Mouse (Mus musculus): Measurements from ENCODE around the gene Lat2. TPM values are rescaled to one million over a fixed set of nuclear protein-coding genes. Genes with fewer than 3 reads are reported as not detected.

Lat2 gene
- polyA plus RNA-seq, 1 experiment from 2014 or later, result 4.1 TPM

GRCm38 (mm10) chr5:134607121-134607520, 7.7 kb downstream of the Lat2 start:
- Histone ChIP-seq H3K9me3 (no peaks in the 10 kb centered on the region), H3K36me3 (peaks cover 14% of the 10 kb centered on the region), H3K27me3 (ENCODE audit: insufficient read depth, poor library complexity, severe bottlenecking) (no peaks in the 10 kb centered on the region), H3K4me1 (peaks cover 7% of the 10 kb centered on the region; the same call in 1 of the 2 replicates), H3K27ac (no peak overlapping the region), H3K4me3 (no peak overlapping the region)
- DNase-seq (ENCODE audit: low spot score), result no peak
- 68% methylated on average over 5 of the region's 5 CpGs for WGBS

- no peak overlapping the region for H3K4me3 ChIP-seq
Observed at GRCm38 (mm10) chr5:134606314-134606713, 8.5 kb downstream of the Lat2 start.

GRCm38 (mm10) chr5:134604376-134604775, 10.4 kb downstream of the Lat2 start:
- H3K27me3 ChIP-seq (ENCODE audit: insufficient read depth, poor library complexity, severe bottlenecking), result no peaks in the 10 kb centered on the region
- 0 out of 2 replicates have a peak, but pooled peaks cover 4% of the 10 kb centered on the region for H3K4me1 ChIP-seq
- H3K4me3 ChIP-seq, result no peak overlapping the region
- no peak for DNase-seq (ENCODE audit: low spot score)
- H3K36me3 ChIP-seq, result peaks cover 23% of the 10 kb centered on the region
- no peaks in the 10 kb centered on the region for H3K9me3 ChIP-seq
- 72% methylated on average over 11 of the region's 11 CpGs for WGBS
- H3K27ac ChIP-seq, result no peak overlapping the region

More at GRCm38 (mm10) chr5:134606314-134606713, 8.5 kb downstream of the Lat2 start:
- Histone ChIP-seq H3K9me3 (no peaks in the 10 kb centered on the region), H3K27me3 (ENCODE audit: insufficient read depth, poor library complexity, severe bottlenecking) (no peaks in the 10 kb centered on the region), H3K27ac (no peak overlapping the region), H3K36me3 (peaks cover 14% of the 10 kb centered on the region), H3K4me1 (0 out of 2 replicates have a peak, but pooled peaks cover 4% of the 10 kb centered on the region)
- DNase-seq (ENCODE audit: low spot score), result no peak

GRCm38 (mm10) chr5:134597711-134598110, 17.1 kb downstream of the Lat2 start:
- 84% methylated on average over 10 of the region's 10 CpGs for WGBS
- peaks cover 74% of the 10 kb centered on the region for H3K36me3 ChIP-seq
- H3K27ac ChIP-seq, result no peak overlapping the region

GRCm38 (mm10) chr5:134593093-134593492, 21.7 kb downstream of the Lat2 start:
- 60% methylated on average over 9 of the region's 9 CpGs for WGBS
- peaks cover 94% of the 10 kb centered on the region for H3K36me3 ChIP-seq

More at GRCm38 (mm10) chr5:134597711-134598110, 17.1 kb downstream of the Lat2 start:
- Histone ChIP-seq H3K9me3 (no peaks in the 10 kb centered on the region), H3K4me3 (no peak overlapping the region), H3K4me1 (peaks cover 15% of the 10 kb centered on the region), H3K27me3 (ENCODE audit: insufficient read depth, poor library complexity, severe bottlenecking) (no peaks in the 10 kb centered on the region)
- DNase-seq (ENCODE audit: low spot score), result no peak

GRCm38 (mm10) chr5:134592026-134592581, 22.7 kb downstream of the Lat2 start:
- no peak for DNase-seq (ENCODE audit: low spot score)
- H3K27me3 ChIP-seq (ENCODE audit: insufficient read depth, poor library complexity, severe bottlenecking), result no peaks in the 10 kb centered on the region
- H3K36me3 ChIP-seq, result peaks cover 91% of the 10 kb centered on the region
- H3K9me3 ChIP-seq, result no peaks in the 10 kb centered on the region
- no peak overlapping the region for H3K27ac ChIP-seq
- 88% methylated on average over 11 of the region's 11 CpGs for WGBS
- H3K4me3 ChIP-seq, result no peak overlapping the region
- H3K4me1 ChIP-seq, result peaks cover 15% of the 10 kb centered on the region

More at GRCm38 (mm10) chr5:134593093-134593492, 21.7 kb downstream of the Lat2 start:
- Histone ChIP-seq H3K4me1 (peaks cover 15% of the 10 kb centered on the region), H3K9me3 (no peaks in the 10 kb centered on the region), H3K4me3 (no peak overlapping the region), H3K27ac (no peak overlapping the region), H3K27me3 (ENCODE audit: insufficient read depth, poor library complexity, severe bottlenecking) (no peaks in the 10 kb centered on the region)
- no peak for DNase-seq (ENCODE audit: low spot score)

GRCm38 (mm10) chr5:134589900-134590299, 24.9 kb downstream of the Lat2 start:
- 90% methylated on average over 3 of the region's 3 CpGs for WGBS
- Histone ChIP-seq H3K27me3 (ENCODE audit: insufficient read depth, poor library complexity, severe bottlenecking) (no peaks in the 10 kb centered on the region), H3K9me3 (no peaks in the 10 kb centered on the region), H3K36me3 (peaks cover 81% of the 10 kb centered on the region), H3K4me1 (peaks cover 7% of the 10 kb centered on the region; the same call in 1 of the 2 replicates), H3K4me3 (no peak overlapping the region), H3K27ac (no peak overlapping the region)
- DNase-seq (ENCODE audit: low spot score), result no peak

- no peak overlapping the region for H3K27ac ChIP-seq
- 86% methylated on average over 5 of the region's 5 CpGs for WGBS
- no peak for DNase-seq (ENCODE audit: low spot score)
- no peak overlapping the region for H3K4me3 ChIP-seq
- H3K9me3 ChIP-seq, result no peaks in the 10 kb centered on the region
- peaks cover 32% of the 10 kb centered on the region for H3K36me3 ChIP-seq
- H3K27me3 ChIP-seq (ENCODE audit: insufficient read depth, poor library complexity, severe bottlenecking), result no peaks in the 10 kb centered on the region
- H3K4me1 ChIP-seq, result peaks cover 12% of the 10 kb centered on the region
Observed at GRCm38 (mm10) chr5:134584798-134585197, 30.0 kb downstream of the Lat2 start.

- H3K27ac ChIP-seq, result no peak overlapping the region
- no peaks in the 10 kb centered on the region for H3K9me3 ChIP-seq
- no peaks in the 10 kb centered on the region for H3K27me3 ChIP-seq (ENCODE audit: insufficient read depth, poor library complexity, severe bottlenecking)
- H3K4me1 ChIP-seq, result peaks cover 12% of the 10 kb centered on the region
- 73% methylated on average over 3 of the region's 3 CpGs for WGBS
- peak overlapping the region; percentile 86; the same call in 1 of the 2 replicates for H3K4me3 ChIP-seq
- no peak for DNase-seq (ENCODE audit: low spot score)
- H3K36me3 ChIP-seq, result peaks cover 23% of the 10 kb centered on the region
Observed at GRCm38 (mm10) chr5:134583884-134584213, 31.0 kb downstream of the Lat2 start.

GRCm38 (mm10) chr5:134583006-134583883, 31.6 kb downstream of the Lat2 start:
- H3K27ac ChIP-seq, result peak overlapping the region; percentile 87
- WGBS, result 32% methylated on average over 15 of the region's 15 CpGs

GRCm38 (mm10) chr5:134582221-134582907, 32.5 kb downstream of the Lat2 start:
- no peaks in the 10 kb centered on the region for H3K9me3 ChIP-seq
- no peaks in the 10 kb centered on the region for H3K27me3 ChIP-seq (ENCODE audit: insufficient read depth, poor library complexity, severe bottlenecking)
- peak overlapping the region; percentile 86 for H3K4me3 ChIP-seq
- H3K4me1 ChIP-seq, result peaks cover 12% of the 10 kb centered on the region
- DNase-seq (ENCODE audit: low spot score), result peak; percentile 98
- peak overlapping the region; percentile 87 for H3K27ac ChIP-seq
- 9% methylated on average over 28 of the region's 30 CpGs for WGBS
- peaks cover 15% of the 10 kb centered on the region for H3K36me3 ChIP-seq

More at GRCm38 (mm10) chr5:134583006-134583883, 31.6 kb downstream of the Lat2 start:
- Histone ChIP-seq H3K4me1 (peaks cover 12% of the 10 kb centered on the region), H3K4me3 (peak overlapping the region; percentile 86), H3K9me3 (no peaks in the 10 kb centered on the region), H3K27me3 (ENCODE audit: insufficient read depth, poor library complexity, severe bottlenecking) (no peaks in the 10 kb centered on the region), H3K36me3 (peaks cover 20% of the 10 kb centered on the region)
- no peak for DNase-seq (ENCODE audit: low spot score)

- no peak for DNase-seq (ENCODE audit: low spot score)
- Histone ChIP-seq H3K4me1 (peaks cover 12% of the 10 kb centered on the region), H3K27ac (no peak within 1 kb of the TSS), H3K36me3 (peaks cover 6% of the 10 kb centered on the region; the same call in 1 of the 2 replicates), H3K27me3 (ENCODE audit: insufficient read depth, poor library complexity, severe bottlenecking) (no peaks in the 10 kb centered on the region), H3K9me3 (no peaks in the 10 kb centered on the region), H3K4me3 (no peak within 1 kb of the TSS)
- 79% methylated on average over 5 of the region's 5 CpGs for WGBS
Observed at GRCm38 (mm10) chr5:134581146-134581545, 33.7 kb downstream of the Lat2 start, which contains the start of gene Rfc2. Rfc2 (plus strand) TSS chr5:134581366.
